Mouse (Mus musculus): ENCODE measurements around the gene Dennd5a. TPM values are rescaled to one million over a fixed set of nuclear protein-coding genes. Genes with fewer than 3 reads are reported as not detected.

Gene Dennd5a
- polyA plus RNA-seq, 1 experiment: 41.3 TPM

DNA sequence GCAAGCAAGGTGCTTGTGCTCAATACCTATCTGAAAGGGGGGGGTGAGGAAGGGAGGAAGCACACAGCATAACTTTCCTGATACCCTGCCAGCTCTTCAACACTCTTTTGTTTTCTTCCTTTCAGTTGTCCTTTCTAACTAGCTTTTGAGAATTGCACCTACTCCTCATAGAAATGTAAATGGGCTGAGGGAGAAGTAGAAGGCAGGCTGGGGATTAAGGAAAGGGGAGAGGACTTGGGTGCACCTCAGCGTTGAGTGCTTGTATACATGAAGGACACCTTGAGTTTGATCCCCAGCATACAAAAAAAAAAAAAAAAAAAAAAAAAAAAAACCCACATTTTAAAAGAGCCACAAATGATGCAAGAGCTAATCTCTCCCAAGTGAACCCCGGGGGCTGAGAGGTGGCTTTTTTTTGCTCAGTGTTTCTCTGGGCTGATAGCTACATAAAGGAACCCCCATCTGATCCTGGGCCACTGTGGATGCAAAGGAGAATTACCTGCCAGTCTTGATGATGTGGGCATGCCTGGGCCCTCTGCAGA, 78.6 kb downstream of the Dennd5a start:
- Histone ChIP-seq H3K4me3 (ENCODE audit: control insufficient read depth, low read depth, low read length) (no peak overlapping the region), H3K4me1 (ENCODE audit: control insufficient read depth, insufficient read depth, low read length) (no peaks in the 10 kb centered on the region; the same call in 1 of the 2 replicates), H3K27ac (ENCODE audit: control insufficient read depth, insufficient read depth, low read depth, low read length) (no peak overlapping the region), H3K27me3 (ENCODE audit: control insufficient read depth, insufficient read depth, low read length) (no peaks in the 10 kb centered on the region), H3K36me3 (ENCODE audit: control insufficient read depth, insufficient read depth, low read length) (no peaks in the 10 kb centered on the region)
- TF ChIP-seq POLR2A (IDR thresholded peaks at IDR 0.05; ENCODE audit: control insufficient read depth, low read depth, low read length) (no peak), CTCF (IDR thresholded peaks at IDR 0.05; ENCODE audit: control insufficient read depth, insufficient read depth, insufficient replicate concordance, low read depth, low read length) (no peak)

DNA sequence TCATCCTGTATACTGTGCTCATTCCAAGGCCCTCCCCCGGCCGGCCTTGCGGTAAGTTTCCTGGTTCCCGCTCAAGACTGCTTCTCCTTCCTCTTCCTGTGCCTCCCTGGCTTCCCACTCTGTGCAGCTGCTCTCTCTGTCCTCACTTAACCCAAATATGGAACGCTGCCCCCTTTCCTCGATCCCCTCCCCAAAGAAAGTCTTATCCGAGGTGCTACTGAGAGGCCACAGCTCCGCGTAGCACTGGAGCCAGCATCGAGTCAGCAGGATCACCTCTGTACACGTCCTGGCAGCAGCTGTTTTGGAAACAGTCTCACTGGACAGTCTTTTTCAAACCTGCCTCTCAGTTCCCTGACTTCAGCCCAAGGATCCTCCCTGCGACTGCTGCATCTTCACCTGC, 81.1 kb downstream of the Dennd5a start:
- Histone ChIP-seq H3K4me1 (ENCODE audit: control insufficient read depth, insufficient read depth, low read length) (no peaks in the 10 kb centered on the region; the same call in 1 of the 2 replicates), H3K36me3 (ENCODE audit: control insufficient read depth, insufficient read depth, low read length) (no peaks in the 10 kb centered on the region), H3K27me3 (ENCODE audit: control insufficient read depth, insufficient read depth, low read length) (no peaks in the 10 kb centered on the region), H3K4me3 (ENCODE audit: control insufficient read depth, low read depth, low read length) (no peak overlapping the region), H3K27ac (ENCODE audit: control insufficient read depth, insufficient read depth, low read depth, low read length) (no peak overlapping the region)
- no peak for TF ChIP-seq POLR2A (IDR thresholded peaks at IDR 0.05; ENCODE audit: control insufficient read depth, low read depth, low read length)
- no peak for TF ChIP-seq CTCF (IDR thresholded peaks at IDR 0.05; ENCODE audit: control insufficient read depth, insufficient read depth, insufficient replicate concordance, low read depth, low read length)

DNA sequence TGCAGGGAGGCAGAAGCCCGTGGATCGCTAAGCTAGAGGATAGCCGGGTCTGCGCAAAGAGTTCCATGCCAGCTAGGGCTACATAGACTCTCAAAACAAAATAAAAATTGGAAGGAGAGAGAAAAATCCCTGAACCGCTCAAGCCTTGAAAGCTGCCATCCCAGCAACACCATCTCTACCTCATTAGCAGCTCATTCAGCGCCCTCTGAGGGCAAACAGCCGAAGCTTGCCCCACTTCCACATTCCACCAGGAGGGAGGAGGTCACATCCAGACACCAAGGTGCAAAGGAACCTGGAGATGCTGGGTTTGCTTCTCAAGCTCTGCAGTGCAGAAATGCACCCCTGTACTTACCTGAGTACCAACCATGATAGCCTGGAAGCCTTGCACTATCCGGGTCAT, 84.2 kb downstream of the Dennd5a start:
- H3K36me3 ChIP-seq (ENCODE audit: control insufficient read depth, insufficient read depth, low read length): no peaks in the 10 kb centered on the region
- no peaks in the 10 kb centered on the region for H3K4me1 ChIP-seq (ENCODE audit: control insufficient read depth, insufficient read depth, low read length)
- H3K4me3 ChIP-seq (ENCODE audit: control insufficient read depth, low read depth, low read length): no peak overlapping the region
- no peak overlapping the region for H3K27ac ChIP-seq (ENCODE audit: control insufficient read depth, insufficient read depth, low read depth, low read length)
- TF ChIP-seq CTCF (IDR thresholded peaks at IDR 0.05; ENCODE audit: control insufficient read depth, insufficient read depth, insufficient replicate concordance, low read depth, low read length): no peak
- TF ChIP-seq POLR2A (IDR thresholded peaks at IDR 0.05; ENCODE audit: control insufficient read depth, low read depth, low read length): no peak
- no peaks in the 10 kb centered on the region for H3K27me3 ChIP-seq (ENCODE audit: control insufficient read depth, insufficient read depth, low read length)

DNA sequence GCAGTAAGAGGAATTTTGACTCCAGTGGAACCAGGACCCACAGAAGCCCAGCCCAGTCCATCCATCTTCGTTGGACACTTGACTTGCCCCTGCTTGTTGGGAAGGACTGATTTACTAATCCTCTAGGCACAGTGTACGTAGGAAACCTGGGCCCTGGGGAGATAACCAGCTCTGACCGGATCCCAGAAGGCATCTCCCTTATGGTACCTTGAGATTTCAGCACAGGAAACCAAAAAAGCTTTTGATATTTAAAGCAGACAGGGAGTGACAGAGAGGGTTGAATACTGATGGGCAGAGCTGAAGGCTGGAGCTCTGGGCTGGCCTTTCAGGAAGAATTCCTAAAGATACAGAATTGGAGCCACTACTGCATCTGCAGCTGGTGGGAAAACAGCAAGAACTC, 84.7 kb downstream of the Dennd5a start:
- Histone ChIP-seq H3K4me3 (ENCODE audit: control insufficient read depth, low read depth, low read length) (no peak overlapping the region), H3K27me3 (ENCODE audit: control insufficient read depth, insufficient read depth, low read length) (no peaks in the 10 kb centered on the region), H3K36me3 (ENCODE audit: control insufficient read depth, insufficient read depth, low read length) (no peaks in the 10 kb centered on the region), H3K4me1 (ENCODE audit: control insufficient read depth, insufficient read depth, low read length) (no peaks in the 10 kb centered on the region), H3K27ac (ENCODE audit: control insufficient read depth, insufficient read depth, low read depth, low read length) (no peak overlapping the region)
- TF ChIP-seq CTCF (IDR thresholded peaks at IDR 0.05; ENCODE audit: control insufficient read depth, insufficient read depth, insufficient replicate concordance, low read depth, low read length) (no peak), POLR2A (IDR thresholded peaks at IDR 0.05; ENCODE audit: control insufficient read depth, low read depth, low read length) (no peak)

DNA sequence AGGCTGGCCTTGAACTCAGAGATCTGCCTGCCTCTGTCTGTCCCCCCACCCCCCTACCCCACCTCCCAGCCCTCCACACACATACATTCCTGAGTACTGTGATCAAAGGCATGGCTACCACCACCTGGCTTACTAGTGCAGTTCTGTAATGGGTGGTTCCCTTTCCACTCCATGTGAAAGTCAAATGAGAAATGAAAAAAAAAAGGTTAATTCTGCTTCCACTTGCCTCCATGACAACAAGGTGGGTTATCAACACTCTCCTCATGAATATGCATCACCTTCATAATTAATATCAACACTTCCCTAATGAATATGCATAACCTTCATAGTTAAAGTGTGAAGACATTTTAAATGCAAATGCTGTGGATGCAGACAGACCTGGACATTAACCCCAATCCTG, 85.2 kb downstream of the Dennd5a start:
- Histone ChIP-seq H3K4me1 (ENCODE audit: control insufficient read depth, insufficient read depth, low read length) (no peaks in the 10 kb centered on the region), H3K27ac (ENCODE audit: control insufficient read depth, insufficient read depth, low read depth, low read length) (no peak overlapping the region), H3K27me3 (ENCODE audit: control insufficient read depth, insufficient read depth, low read length) (no peaks in the 10 kb centered on the region), H3K4me3 (ENCODE audit: control insufficient read depth, low read depth, low read length) (no peak overlapping the region), H3K36me3 (ENCODE audit: control insufficient read depth, insufficient read depth, low read length) (no peaks in the 10 kb centered on the region)
- TF ChIP-seq POLR2A (IDR thresholded peaks at IDR 0.05; ENCODE audit: control insufficient read depth, low read depth, low read length) (no peak), CTCF (IDR thresholded peaks at IDR 0.05; ENCODE audit: control insufficient read depth, insufficient read depth, insufficient replicate concordance, low read depth, low read length) (no peak)

DNA sequence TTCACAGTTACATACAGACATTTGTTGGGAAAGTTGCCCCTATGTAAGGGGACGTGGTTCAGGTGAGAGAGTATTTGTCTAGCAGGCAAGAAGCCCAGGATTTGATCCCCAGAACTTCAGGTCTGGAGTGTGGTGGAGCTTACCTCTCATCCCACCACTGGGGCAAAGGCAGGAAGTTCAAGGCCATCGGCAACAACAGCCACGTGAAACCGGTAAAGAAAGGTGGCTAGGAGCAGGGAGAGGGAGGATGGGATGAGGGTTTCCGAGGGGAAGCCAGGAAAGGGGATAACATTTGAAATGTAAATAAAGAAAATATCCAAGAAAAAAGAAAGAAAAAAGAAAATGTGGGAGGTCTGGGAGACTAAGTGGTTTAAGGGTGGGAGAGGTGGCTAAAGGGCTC, 87.1 kb downstream of the Dennd5a start:
- Histone ChIP-seq H3K27ac (ENCODE audit: control insufficient read depth, insufficient read depth, low read depth, low read length) (no peak overlapping the region), H3K27me3 (ENCODE audit: control insufficient read depth, insufficient read depth, low read length) (no peaks in the 10 kb centered on the region), H3K4me3 (ENCODE audit: control insufficient read depth, low read depth, low read length) (no peak overlapping the region), H3K4me1 (ENCODE audit: control insufficient read depth, insufficient read depth, low read length) (no peaks in the 10 kb centered on the region), H3K36me3 (ENCODE audit: control insufficient read depth, insufficient read depth, low read length) (no peaks in the 10 kb centered on the region)
- TF ChIP-seq POLR2A (IDR thresholded peaks at IDR 0.05; ENCODE audit: control insufficient read depth, low read depth, low read length) (no peak), CTCF (IDR thresholded peaks at IDR 0.05; ENCODE audit: control insufficient read depth, insufficient read depth, insufficient replicate concordance, low read depth, low read length) (no peak)

DNA sequence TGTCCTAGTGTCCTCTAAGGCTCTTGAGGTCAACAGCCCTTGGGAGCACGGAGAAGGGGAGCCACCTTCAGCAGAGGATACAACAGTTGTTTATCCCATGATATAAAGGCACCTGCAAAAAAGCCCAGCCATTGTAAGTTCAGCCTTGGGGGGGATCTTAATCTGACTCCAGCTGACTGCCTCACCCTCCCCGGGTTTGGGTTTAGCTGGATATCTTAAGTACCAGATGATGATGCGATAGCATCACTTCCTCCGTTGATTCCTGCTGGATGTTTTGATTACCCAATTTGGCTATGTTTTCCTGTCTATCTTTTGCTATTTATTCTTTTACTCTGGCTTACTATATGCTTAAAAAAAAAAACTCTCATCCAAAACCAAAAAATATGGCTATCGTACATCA, 89.0 kb downstream of the Dennd5a start:
- Histone ChIP-seq H3K4me3 (ENCODE audit: control insufficient read depth, low read depth, low read length) (no peak overlapping the region), H3K27me3 (ENCODE audit: control insufficient read depth, insufficient read depth, low read length) (no peaks in the 10 kb centered on the region), H3K4me1 (ENCODE audit: control insufficient read depth, insufficient read depth, low read length) (no peaks in the 10 kb centered on the region), H3K27ac (ENCODE audit: control insufficient read depth, insufficient read depth, low read depth, low read length) (no peak overlapping the region), H3K36me3 (ENCODE audit: control insufficient read depth, insufficient read depth, low read length) (no peaks in the 10 kb centered on the region)
- TF ChIP-seq POLR2A (IDR thresholded peaks at IDR 0.05; ENCODE audit: control insufficient read depth, low read depth, low read length): no peak
- TF ChIP-seq CTCF (IDR thresholded peaks at IDR 0.05; ENCODE audit: control insufficient read depth, insufficient read depth, insufficient replicate concordance, low read depth, low read length): no peak

DNA sequence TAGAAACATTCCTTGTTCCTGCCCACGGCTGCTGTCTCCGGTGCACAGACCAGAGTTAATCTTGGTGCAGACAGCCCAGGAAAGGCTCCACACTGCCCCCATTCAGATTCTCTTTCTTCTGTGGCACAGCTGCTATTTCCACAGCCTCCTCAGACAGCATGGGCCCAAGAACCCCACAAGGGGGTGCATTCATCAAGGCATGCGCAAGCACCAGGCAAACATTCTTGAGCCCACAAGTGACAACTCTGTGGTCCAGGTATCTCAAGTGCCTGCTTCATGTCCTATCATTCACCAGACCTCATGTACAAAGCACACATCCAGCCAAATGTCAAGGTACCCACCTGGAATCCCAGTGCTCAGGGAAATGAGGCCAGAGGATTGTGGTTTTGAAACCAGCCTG, 91.8 kb downstream of the Dennd5a start:
- H3K4me1 ChIP-seq (ENCODE audit: control insufficient read depth, insufficient read depth, low read length): peaks cover 5% of the 10 kb centered on the region
- no peak overlapping the region for H3K4me3 ChIP-seq (ENCODE audit: control insufficient read depth, low read depth, low read length)
- no peak overlapping the region for H3K27ac ChIP-seq (ENCODE audit: control insufficient read depth, insufficient read depth, low read depth, low read length)
- TF ChIP-seq CTCF (IDR thresholded peaks at IDR 0.05; ENCODE audit: control insufficient read depth, insufficient read depth, insufficient replicate concordance, low read depth, low read length): no peak
- no peak for TF ChIP-seq POLR2A (IDR thresholded peaks at IDR 0.05; ENCODE audit: control insufficient read depth, low read depth, low read length)
- no peaks in the 10 kb centered on the region for H3K36me3 ChIP-seq (ENCODE audit: control insufficient read depth, insufficient read depth, low read length)
- no peaks in the 10 kb centered on the region for H3K27me3 ChIP-seq (ENCODE audit: control insufficient read depth, insufficient read depth, low read length)
